Mouse (Mus musculus): ENCODE data around the gene Vps8. TPM values are rescaled to one million over a fixed set of nuclear protein-coding genes. Genes with fewer than 3 reads are reported as not detected.

The Vps8 gene
- polyA plus RNA-seq, 1 experiment from 2014 or later = 14.2 TPM

DNA sequence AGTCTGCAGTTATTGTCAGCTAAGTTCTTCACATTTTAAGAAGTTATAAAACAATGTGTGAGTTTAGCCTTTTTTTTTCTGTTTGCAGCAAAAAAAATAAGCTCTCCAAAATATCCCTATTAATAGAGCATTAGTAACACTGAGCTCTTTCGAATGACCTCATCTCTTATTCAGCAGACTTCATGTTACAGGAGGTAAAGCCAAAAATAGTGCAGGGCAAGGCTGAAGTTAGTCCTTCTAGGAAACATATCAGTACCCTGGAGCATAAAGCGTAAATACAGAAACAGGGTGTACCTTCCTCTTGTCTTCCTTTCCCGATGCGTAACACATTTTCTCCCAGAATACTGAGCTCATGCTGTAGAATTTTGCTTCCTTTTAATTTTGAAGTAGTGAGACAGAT is 76.1 kb downstream of the Vps8 start:
- no peaks in the 10 kb centered on the region for H3K36me3 ChIP-seq (ENCODE audit: control insufficient read depth, insufficient read depth, low read length)
- no peak for ATAC-seq (ENCODE audit: low FRiP score, low TSS enrichment)
- no peak overlapping the region for H3K4me3 ChIP-seq (ENCODE audit: low read length)
- H3K9ac ChIP-seq (ENCODE audit: low read depth, low read length) = no peak overlapping the region
- no peak overlapping the region for H3K4me2 ChIP-seq (replicated peaks; ENCODE audit: low read depth, low read length)
- no peak overlapping the region for H3K27ac ChIP-seq (ENCODE audit: low read depth, low read length)
- no peaks in the 10 kb centered on the region for H3K9me3 ChIP-seq (ENCODE audit: control insufficient read depth, low read length)
- 86% methylated on average over 4 of the region's 4 CpGs for WGBS
- peaks cover 7% of the 10 kb centered on the region; the same call in 1 of the 2 replicates for H3K4me1 ChIP-seq (ENCODE audit: control insufficient read depth, insufficient read depth, low read length)
- no peaks in the 10 kb centered on the region for H3K27me3 ChIP-seq (ENCODE audit: control insufficient read depth, insufficient read depth, low read length)

DNA sequence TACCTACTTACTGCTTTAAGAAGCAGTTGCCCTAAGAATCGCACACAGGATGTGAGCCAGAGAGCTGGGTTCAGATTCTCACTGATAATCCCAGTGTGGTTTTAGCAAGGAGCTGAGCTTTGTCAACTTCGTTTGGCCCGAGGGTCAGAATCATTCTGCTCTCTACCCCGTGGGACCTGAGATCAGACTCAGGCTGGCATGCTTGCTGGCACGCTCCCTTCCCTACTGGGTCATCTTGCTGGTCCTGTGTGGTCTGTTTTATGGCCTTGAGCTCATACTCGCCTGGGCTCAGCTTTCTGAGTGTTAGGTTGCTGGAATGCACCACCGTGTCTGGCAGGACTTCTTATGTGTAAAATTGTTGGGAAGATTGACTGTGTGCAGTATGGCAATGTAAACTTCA is 76.7 kb downstream of the Vps8 start:
- Histone ChIP-seq H3K4me3 (ENCODE audit: low read length) (no peak overlapping the region), H3K27ac (ENCODE audit: low read depth, low read length) (no peak overlapping the region), H3K4me2 (replicated peaks; ENCODE audit: low read depth, low read length) (no peak overlapping the region), H3K36me3 (ENCODE audit: control insufficient read depth, insufficient read depth, low read length) (no peaks in the 10 kb centered on the region), H3K27me3 (ENCODE audit: control insufficient read depth, insufficient read depth, low read length) (no peaks in the 10 kb centered on the region), H3K9me3 (ENCODE audit: control insufficient read depth, low read length) (no peaks in the 10 kb centered on the region), H3K9ac (ENCODE audit: low read depth, low read length) (no peak overlapping the region), H3K4me1 (ENCODE audit: control insufficient read depth, insufficient read depth, low read length) (peaks cover 7% of the 10 kb centered on the region; the same call in 1 of the 2 replicates)
- no peak for ATAC-seq (ENCODE audit: low FRiP score, low TSS enrichment)
- 44% methylated on average over 7 of the region's 7 CpGs for WGBS

GRCm38 (mm10) chr16:21518833-21519232 is 95.9 kb downstream of the Vps8 start:
- Histone ChIP-seq H3K27me3 (ENCODE audit: control insufficient read depth, insufficient read depth, low read length) (no peaks in the 10 kb centered on the region), H3K36me3 (ENCODE audit: control insufficient read depth, insufficient read depth, low read length) (no peaks in the 10 kb centered on the region), H3K9me3 (ENCODE audit: control insufficient read depth, low read length) (no peaks in the 10 kb centered on the region), H3K4me3 (ENCODE audit: low read length) (no peak overlapping the region), H3K4me1 (ENCODE audit: control insufficient read depth, insufficient read depth, low read length) (no peaks in the 10 kb centered on the region), H3K9ac (ENCODE audit: low read depth, low read length) (no peak overlapping the region), H3K27ac (ENCODE audit: low read depth, low read length) (no peak overlapping the region), H3K4me2 (replicated peaks; ENCODE audit: low read depth, low read length) (no peak overlapping the region)
- WGBS = 86% methylated on average over 9 of the region's 9 CpGs
- ATAC-seq (ENCODE audit: low FRiP score, low TSS enrichment) = no peak

GRCm38 (mm10) chr16:21519785-21520184 is 96.9 kb downstream of the Vps8 start:
- Histone ChIP-seq H3K4me1 (ENCODE audit: control insufficient read depth, insufficient read depth, low read length) (no peaks in the 10 kb centered on the region), H3K27ac (ENCODE audit: low read depth, low read length) (no peak overlapping the region), H3K4me2 (replicated peaks; ENCODE audit: low read depth, low read length) (no peak overlapping the region), H3K4me3 (ENCODE audit: low read length) (no peak overlapping the region), H3K9me3 (ENCODE audit: control insufficient read depth, low read length) (no peaks in the 10 kb centered on the region), H3K27me3 (ENCODE audit: control insufficient read depth, insufficient read depth, low read length) (no peaks in the 10 kb centered on the region), H3K36me3 (ENCODE audit: control insufficient read depth, insufficient read depth, low read length) (no peaks in the 10 kb centered on the region), H3K9ac (ENCODE audit: low read depth, low read length) (no peak overlapping the region)
- ATAC-seq (ENCODE audit: low FRiP score, low TSS enrichment) = no peak

- 69% methylated on average over 4 of the region's 4 CpGs for WGBS
- no peaks in the 10 kb centered on the region for H3K4me1 ChIP-seq (ENCODE audit: control insufficient read depth, insufficient read depth, low read length)
- H3K27me3 ChIP-seq (ENCODE audit: control insufficient read depth, insufficient read depth, low read length) = no peaks in the 10 kb centered on the region
- H3K36me3 ChIP-seq (ENCODE audit: control insufficient read depth, insufficient read depth, low read length) = no peaks in the 10 kb centered on the region
- no peak overlapping the region for H3K9ac ChIP-seq (ENCODE audit: low read depth, low read length)
- H3K27ac ChIP-seq (ENCODE audit: low read depth, low read length) = no peak overlapping the region
- no peak for ATAC-seq (ENCODE audit: low FRiP score, low TSS enrichment)
- H3K4me3 ChIP-seq (ENCODE audit: low read length) = no peak overlapping the region
- no peaks in the 10 kb centered on the region for H3K9me3 ChIP-seq (ENCODE audit: control insufficient read depth, low read length)
- H3K4me2 ChIP-seq (replicated peaks; ENCODE audit: low read depth, low read length) = no peak overlapping the region
Observed at GRCm38 (mm10) chr16:21523738-21524137, 100.8 kb downstream of the Vps8 start.

DNA sequence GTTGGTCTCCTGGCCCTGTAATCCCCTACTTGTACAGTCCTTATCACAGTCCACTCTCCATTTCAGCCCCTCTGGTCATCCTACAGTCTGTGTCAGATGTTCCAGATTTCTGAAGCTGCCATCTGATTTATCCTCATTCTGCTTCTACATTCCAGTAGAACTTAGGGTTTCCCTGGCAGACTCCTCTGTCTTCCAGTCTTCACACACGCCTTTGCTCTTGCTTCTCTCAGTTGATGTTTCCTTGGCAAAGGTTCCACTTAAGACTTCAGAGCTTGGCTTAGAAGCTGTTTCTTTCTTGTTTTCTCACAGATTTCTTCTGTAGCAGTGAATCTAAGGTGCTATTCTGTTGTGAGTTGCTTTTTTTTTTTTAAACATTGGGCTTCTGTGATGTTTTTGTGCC is 102.5 kb downstream of the Vps8 start:
- H3K9ac ChIP-seq (ENCODE audit: low read depth, low read length) = no peak overlapping the region
- ATAC-seq (ENCODE audit: low FRiP score, low TSS enrichment) = no peak
- WGBS = 90% methylated on average over 1 of the region's 1 CpGs
- no peaks in the 10 kb centered on the region for H3K4me1 ChIP-seq (ENCODE audit: control insufficient read depth, insufficient read depth, low read length)
- no peak overlapping the region for H3K4me3 ChIP-seq (ENCODE audit: low read length)
- no peaks in the 10 kb centered on the region for H3K9me3 ChIP-seq (ENCODE audit: control insufficient read depth, low read length)
- H3K27ac ChIP-seq (ENCODE audit: low read depth, low read length) = no peak overlapping the region
- H3K27me3 ChIP-seq (ENCODE audit: control insufficient read depth, insufficient read depth, low read length) = no peaks in the 10 kb centered on the region
- no peaks in the 10 kb centered on the region for H3K36me3 ChIP-seq (ENCODE audit: control insufficient read depth, insufficient read depth, low read length)
- H3K4me2 ChIP-seq (replicated peaks; ENCODE audit: low read depth, low read length) = no peak overlapping the region

- Histone ChIP-seq H3K27ac (ENCODE audit: low read depth, low read length) (no peak overlapping the region), H3K27me3 (ENCODE audit: control insufficient read depth, insufficient read depth, low read length) (no peaks in the 10 kb centered on the region), H3K9ac (ENCODE audit: low read depth, low read length) (no peak overlapping the region), H3K4me3 (ENCODE audit: low read length) (no peak overlapping the region), H3K9me3 (ENCODE audit: control insufficient read depth, low read length) (no peaks in the 10 kb centered on the region), H3K36me3 (ENCODE audit: control insufficient read depth, insufficient read depth, low read length) (no peaks in the 10 kb centered on the region), H3K4me2 (replicated peaks; ENCODE audit: low read depth, low read length) (no peak overlapping the region), H3K4me1 (ENCODE audit: control insufficient read depth, insufficient read depth, low read length) (no peaks in the 10 kb centered on the region)
- WGBS = 91% methylated on average over 10 of the region's 10 CpGs
- ATAC-seq (ENCODE audit: low FRiP score, low TSS enrichment) = no peak
Observed at GRCm38 (mm10) chr16:21527271-21528007, 104.5 kb downstream of the Vps8 start.

- Histone ChIP-seq H3K9me3 (ENCODE audit: control insufficient read depth, low read length) (no peaks in the 10 kb centered on the region), H3K4me1 (ENCODE audit: control insufficient read depth, insufficient read depth, low read length) (no peaks in the 10 kb centered on the region), H3K36me3 (ENCODE audit: control insufficient read depth, insufficient read depth, low read length) (no peaks in the 10 kb centered on the region), H3K9ac (ENCODE audit: low read depth, low read length) (no peak overlapping the region), H3K27ac (ENCODE audit: low read depth, low read length) (no peak overlapping the region), H3K27me3 (ENCODE audit: control insufficient read depth, insufficient read depth, low read length) (no peaks in the 10 kb centered on the region), H3K4me3 (ENCODE audit: low read length) (no peak overlapping the region), H3K4me2 (replicated peaks; ENCODE audit: low read depth, low read length) (no peak overlapping the region)
- no peak for ATAC-seq (ENCODE audit: low FRiP score, low TSS enrichment)
- 86% methylated on average over 4 of the region's 4 CpGs for WGBS
Observed at GRCm38 (mm10) chr16:21533503-21533902, 110.6 kb downstream of the Vps8 start.

DNA sequence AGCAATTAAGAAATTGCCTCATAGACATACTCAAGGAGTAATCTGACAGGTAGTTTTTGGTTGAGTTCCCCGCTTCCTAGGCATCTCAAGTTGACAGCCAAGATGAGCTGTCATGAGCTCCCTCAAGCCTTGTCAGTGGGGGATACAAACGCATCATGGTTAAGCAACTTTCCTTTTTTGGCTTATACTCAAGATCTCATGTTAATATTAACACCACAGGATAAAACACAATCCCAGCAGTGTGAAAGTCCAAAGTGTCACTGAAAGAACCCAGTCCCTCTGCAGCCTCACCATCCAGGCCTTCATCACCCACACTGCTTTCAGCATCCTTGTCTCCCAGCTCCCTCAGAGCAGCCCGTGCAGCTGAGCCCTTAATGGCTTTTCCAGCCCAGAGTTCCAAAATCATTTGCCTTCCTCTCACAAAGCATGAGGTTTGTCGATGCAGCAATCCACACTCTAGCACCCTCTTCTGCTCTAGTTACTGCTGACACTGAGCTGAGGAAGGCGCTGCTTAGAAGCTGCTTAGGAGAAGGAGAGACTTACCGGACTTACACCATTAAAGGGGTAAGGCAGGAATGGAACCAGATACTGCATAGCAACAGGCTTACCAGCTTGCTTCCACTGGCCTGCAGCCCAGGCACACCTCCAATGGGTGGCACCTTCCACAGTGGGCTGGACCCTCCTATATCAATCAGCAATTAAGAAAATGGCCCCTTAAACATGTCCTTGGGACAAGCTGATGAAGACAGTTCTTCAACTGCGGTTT is 113.5 kb downstream of the Vps8 start:
- Histone ChIP-seq H3K9ac (ENCODE audit: low read depth, low read length) (no peak overlapping the region), H3K36me3 (ENCODE audit: control insufficient read depth, insufficient read depth, low read length) (no peaks in the 10 kb centered on the region), H3K9me3 (ENCODE audit: control insufficient read depth, low read length) (no peaks in the 10 kb centered on the region), H3K27ac (ENCODE audit: low read depth, low read length) (no peak overlapping the region), H3K27me3 (ENCODE audit: control insufficient read depth, insufficient read depth, low read length) (no peaks in the 10 kb centered on the region), H3K4me2 (replicated peaks; ENCODE audit: low read depth, low read length) (no peak overlapping the region), H3K4me3 (ENCODE audit: low read length) (no peak overlapping the region), H3K4me1 (ENCODE audit: control insufficient read depth, insufficient read depth, low read length) (no peaks in the 10 kb centered on the region)
- 80% methylated on average over 7 of the region's 7 CpGs for WGBS
- ATAC-seq (ENCODE audit: low FRiP score, low TSS enrichment) = no peak

Data from kidney, embryonic 14.5 days (tissue).